Mouse (Mus musculus): ENCODE data around the gene 1810010H24Rik.
"Not testable (repeated sequence)": the region's sequence is repeated elsewhere in the genome, so short reads cannot be mapped to it uniquely, and the experiment has no call there.

Gene 1810010H24Rik

DNA sequence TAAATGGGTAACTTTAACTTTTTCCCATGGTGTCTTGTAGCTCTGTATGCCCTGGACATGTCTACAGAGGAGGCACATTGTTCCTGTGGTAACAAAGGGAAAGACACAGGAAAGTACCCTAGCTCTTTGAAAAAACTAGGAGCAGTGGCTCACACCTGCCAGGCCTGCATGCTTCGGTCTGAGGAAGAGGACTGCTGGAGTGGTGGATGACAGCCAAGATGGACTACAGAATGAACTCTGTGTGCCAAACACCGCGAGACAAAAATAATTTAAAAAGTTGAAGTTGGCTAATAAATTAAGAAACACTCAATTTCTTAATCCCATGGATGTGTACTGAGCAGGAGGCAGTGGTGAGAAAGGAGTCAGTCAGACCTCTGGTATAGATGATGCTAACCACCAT is 15.9 kb downstream of the 1810010H24Rik start:
- no peak for DNase-seq (ENCODE audit: low read depth, low spot score)

DNA sequence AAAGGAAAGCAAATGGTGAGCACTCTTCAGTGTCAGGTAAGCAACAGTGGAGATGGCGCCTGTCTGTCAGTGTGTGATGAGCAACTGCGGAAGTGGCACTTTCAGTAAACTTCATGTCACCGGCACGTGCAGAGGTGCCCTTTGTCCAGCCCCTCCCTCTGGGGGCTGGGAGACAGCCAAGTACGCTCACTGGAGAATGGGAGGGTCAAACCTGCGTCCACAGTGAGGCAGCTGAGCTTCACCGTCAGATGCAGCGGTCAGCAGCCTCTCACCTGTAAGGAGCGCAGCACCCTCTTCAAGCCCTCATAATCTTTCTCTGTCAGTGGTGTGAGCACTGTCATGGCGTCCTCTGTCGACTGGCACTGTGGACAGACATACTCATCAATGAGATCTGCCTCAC is 17.9 kb downstream of the 1810010H24Rik start:
- no peak for DNase-seq (ENCODE audit: low read depth, low spot score)

DNA sequence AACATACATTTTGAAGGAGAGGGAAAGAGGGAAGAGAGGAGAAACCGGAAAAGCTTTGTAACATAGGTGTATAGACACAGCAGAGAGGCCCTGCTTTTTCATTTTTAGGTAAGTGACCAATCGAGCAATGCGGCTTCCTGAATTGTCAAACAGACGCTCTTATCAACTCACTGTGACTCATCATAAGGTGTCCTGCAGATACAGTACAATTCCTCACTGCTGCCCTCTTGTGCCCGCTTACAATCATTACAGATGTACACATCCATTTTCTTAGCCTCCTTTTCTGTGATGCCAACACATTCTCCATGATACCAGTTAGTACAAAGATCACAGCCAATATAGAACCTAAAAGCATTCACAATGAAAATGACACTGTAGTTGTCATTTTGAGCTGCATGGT is 18.8 kb downstream of the 1810010H24Rik start:
- peak; percentile 86 for DNase-seq (ENCODE audit: low read depth, low spot score)

DNA sequence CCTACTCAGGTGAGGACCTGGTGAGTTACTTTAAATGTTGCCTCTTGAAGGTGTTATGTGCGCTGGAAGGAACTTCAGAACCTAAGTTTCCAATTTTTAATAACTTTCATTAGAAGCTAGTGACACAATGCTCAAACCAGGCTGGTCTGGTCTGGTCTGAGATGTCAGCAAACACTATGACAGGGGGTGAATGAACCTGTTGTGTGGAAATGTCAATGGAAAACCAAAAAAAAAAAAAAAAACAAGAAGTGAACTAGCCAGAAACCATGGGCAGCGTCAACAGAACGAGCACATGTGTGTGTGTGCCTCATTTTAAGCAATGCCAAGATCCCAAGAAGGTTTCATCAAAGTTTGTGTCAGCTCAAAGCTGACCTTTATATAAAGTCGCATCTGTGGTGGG is 20.1 kb downstream of the 1810010H24Rik start:
- DNase-seq (ENCODE audit: low read depth, low spot score), result no peak

DNA sequence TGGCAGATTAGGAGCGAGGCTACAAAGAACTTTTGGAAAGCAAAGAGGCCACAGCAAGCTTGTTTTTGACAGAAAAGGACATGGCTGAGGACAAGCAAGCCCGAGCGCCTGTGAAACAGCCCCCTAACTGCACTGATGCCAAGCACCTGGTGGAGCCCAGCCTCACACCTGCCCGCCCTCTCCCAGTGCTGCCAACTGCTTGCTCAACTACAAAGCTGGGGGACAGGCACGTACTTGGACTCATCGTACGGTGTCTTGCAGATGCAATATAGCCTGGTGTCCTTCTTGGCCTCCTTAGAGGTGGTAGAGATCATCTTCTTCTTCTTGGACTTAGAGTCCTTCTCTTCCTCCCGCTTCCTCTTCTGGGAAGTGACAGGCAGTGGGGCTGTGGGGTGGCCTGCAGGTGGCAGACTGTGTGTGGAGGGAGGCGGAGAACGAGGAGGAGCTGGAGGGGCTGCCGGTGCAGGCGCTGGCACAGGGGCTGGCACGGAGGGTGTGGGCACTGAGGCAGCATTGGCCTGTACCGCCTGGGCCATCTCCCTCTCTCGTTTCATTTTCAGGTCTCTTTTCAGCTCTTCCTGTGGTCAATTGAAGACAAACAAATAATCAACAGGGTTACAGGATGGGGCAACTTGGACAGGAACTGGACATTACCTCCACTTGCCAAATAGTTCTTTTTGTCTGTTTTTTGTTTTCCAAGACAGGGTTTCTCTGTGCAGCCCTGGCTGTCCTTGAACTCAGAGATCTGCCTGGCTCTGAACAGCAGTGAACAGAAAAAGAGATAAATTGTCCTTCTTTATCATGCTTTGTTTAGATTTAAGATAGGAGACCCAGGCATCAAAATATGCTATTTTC is 21.5 kb downstream of the 1810010H24Rik start:
- no peak for DNase-seq (ENCODE audit: low read depth, low spot score)

DNA sequence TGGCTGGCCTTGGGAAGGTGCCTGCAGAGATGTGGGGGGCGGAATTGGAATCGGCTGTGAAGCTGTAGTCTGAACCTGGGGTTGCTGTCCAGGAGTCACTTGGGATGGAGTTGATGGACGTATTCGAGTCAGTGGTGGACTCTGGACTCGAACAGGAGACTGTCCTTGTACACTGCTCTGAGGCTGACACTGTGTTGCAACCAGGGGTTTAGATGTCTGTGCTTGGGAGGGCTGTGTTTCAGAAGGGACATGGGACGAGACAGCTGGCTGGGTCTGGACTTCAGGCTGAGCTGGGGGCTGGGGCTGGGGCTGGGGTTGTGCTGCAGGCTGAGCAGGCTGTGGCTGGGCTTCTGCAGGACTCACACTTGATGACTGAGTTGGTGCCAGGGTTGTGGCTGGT is 29.4 kb downstream of the 1810010H24Rik start:
- no peak for DNase-seq (ENCODE audit: low read depth, low spot score)

DNA sequence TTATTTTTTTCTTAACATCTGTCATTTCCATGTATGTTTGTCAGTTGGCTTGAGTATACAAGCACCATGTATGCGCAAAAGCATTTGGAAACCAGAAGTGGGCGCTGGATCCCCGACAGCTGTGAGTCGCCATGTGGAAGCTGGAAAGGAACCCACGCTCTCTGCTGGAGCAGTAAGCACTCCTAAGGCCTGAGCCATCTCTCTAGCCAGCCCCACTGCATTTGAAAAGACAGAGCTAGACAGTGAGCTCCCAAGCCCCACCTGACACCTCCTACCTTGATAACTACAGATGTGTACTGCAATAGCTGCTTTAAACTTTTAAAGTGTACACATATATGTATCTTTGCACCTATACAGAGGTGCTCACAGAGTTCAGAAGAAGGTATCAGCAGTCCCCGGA is 31.9 kb downstream of the 1810010H24Rik start:
- no peak for DNase-seq (ENCODE audit: low read depth, low spot score)

DNA sequence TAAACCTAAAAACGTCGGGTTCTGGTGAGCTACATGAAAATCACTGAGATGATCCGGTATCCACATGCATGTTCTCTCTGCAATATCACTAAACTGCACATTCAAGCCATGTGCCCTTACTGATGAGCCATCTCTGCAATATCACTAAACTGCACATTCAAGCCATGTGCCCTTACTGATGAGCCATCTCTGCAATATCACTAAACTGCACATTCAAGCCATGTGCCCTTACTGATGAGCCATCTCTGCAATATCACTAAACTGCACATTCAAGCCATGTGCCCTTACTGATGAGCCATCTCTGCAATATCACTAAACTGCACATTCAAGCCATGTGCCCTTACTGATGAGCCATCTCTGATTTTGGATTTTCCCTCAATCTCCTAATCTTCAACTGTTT is 34.2 kb downstream of the 1810010H24Rik start:
- DNase-seq (ENCODE audit: low read depth, low spot score), result not testable (repeated sequence)

DNA sequence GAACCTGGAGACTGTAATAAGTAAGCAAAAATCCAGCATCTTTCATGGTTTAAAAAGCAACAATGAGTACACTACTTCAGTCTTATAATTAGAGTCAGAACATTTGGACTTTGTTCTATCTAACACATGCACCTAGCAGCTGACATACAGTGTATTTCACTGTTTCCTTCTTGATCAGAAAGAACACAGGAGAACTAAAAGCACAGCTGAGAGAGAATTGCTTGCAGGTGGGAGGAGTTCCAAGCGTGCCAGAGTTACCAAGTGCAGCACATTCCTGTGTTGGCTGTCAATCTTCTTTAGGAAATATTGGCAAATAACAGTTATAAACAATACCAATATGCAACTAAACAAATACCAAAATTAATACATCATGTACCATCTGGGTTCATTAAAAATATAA is 35.5 kb downstream of the 1810010H24Rik start:
- DNase-seq (ENCODE audit: low read depth, low spot score), result no peak

DNA sequence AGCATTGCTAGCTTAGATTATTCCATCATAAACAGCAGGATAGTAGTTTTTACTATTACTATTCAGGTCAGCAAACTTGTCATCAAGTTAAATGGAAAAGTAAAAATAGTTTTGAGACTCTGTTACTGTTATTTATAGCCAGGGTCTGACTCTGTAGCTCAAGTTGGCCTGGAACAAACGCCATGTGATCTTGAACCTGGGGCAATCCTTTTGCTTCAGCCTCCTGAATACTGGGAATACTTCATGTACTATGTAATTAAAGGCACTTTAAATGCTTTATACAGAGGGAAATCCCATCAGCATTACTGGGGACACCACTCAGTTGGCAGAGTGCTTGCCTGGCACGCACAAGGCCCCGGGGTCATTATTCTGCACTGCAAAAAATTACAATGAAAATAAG is 37.6 kb downstream of the 1810010H24Rik start:
- no peak for DNase-seq (ENCODE audit: low read depth, low spot score)

DNA sequence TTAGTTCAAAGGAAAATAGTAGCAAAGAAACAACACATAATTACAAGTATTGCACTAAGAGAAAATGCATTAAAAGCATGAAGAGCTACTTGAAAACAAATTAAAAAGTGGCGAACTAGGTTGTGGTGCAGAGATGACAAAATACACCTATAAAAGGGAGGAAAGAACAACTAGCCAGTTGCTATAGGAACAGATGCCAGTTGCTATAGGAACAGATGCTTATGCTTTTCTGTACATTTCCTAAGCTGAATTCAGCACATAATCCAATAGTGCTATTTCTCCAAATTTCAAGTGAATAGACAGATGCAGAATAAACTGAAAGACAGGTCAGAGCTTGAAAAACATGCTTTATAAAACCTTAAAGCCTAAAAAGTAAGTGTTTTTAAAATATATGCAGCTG is 39.1 kb downstream of the 1810010H24Rik start:
- DNase-seq (ENCODE audit: low read depth, low spot score), result no peak

DNA sequence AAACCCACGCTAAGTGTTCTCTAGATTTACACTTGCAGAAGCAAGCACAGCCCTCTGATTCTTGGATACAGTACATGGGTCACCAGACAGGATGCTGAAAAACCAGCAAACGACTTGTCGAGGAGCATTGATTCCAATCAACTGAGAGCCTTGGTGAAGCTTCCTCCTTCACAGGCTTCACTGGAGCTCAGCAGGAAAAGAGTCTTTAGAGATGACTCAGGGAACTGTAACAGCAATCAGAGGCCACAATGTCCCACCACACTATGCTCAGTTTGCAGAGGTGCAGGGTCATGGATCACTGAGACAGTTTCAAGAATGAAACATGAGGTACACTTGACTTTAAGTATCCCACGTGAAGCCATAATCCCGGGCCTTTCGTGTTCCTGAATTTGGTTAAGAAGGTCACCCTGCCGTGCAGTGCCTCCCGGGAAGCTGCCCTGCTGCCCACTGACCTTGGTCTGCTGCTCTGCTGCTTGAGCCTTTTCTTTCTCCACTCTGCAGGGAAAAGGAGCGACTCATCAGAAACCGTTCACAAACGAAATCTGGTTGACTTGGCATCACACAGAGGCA is 39.8 kb downstream of the 1810010H24Rik start:
- DNase-seq (ENCODE audit: low read depth, low spot score), result no peak

Data from R1 (cell line).